Mouse (Mus musculus): Measurements from ENCODE around the gene Gli3. TPM values are rescaled to one million over a fixed set of nuclear protein-coding genes. Genes with fewer than 3 reads are reported as not detected.

Gene Gli3
- polyA plus RNA-seq, 1 experiment: 24.7 TPM

DNA sequence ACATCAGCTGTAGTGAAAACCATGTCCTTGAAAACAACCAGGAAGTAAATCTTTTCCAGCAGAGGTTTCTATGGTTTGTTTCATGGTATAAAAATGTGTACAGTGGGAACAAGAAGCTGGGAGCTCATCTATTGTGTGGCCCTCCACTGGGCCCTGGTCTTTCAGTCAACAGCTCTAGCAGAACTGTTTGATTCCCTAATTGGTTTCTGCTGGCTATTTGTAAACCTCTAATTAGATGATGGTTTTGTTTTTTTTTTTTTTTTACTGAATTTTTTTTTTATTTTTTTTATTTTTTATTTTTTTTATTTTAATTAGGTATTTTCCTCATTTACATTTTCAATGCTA lies 229.4 kb downstream of the Gli3 start:
- H3K27ac ChIP-seq (ENCODE audit: insufficient read depth, low read length): no peak overlapping the region
- no peak for TF ChIP-seq POLR2A (IDR thresholded peaks at IDR 0.05; ENCODE audit: insufficient read depth, low read length)
- TF ChIP-seq EP300 (IDR thresholded peaks at IDR 0.05; ENCODE audit: insufficient read depth, low read depth, low read length): no peak
- TF ChIP-seq CTCF (IDR thresholded peaks at IDR 0.05; ENCODE audit: low read depth, low read length): no peak
- H3K36me3 ChIP-seq (ENCODE audit: control insufficient read depth, insufficient read depth, low read length, poor library complexity, severe bottlenecking): no peaks in the 10 kb centered on the region
- no peaks in the 10 kb centered on the region for H3K9me3 ChIP-seq (replicated peaks; ENCODE audit: control insufficient read depth, insufficient read depth, low read length, poor library complexity, severe bottlenecking)
- H3K27me3 ChIP-seq (ENCODE audit: control insufficient read depth, insufficient read depth, low read length, poor library complexity, severe bottlenecking): no peaks in the 10 kb centered on the region
- no peaks in the 10 kb centered on the region for H3K4me1 ChIP-seq (ENCODE audit: control insufficient read depth, insufficient read depth, low read length)
- H3K9ac ChIP-seq (ENCODE audit: low read depth, poor library complexity, severe bottlenecking): no peak overlapping the region
- H3K4me3 ChIP-seq (ENCODE audit: low read depth, low read length): no peak overlapping the region

DNA sequence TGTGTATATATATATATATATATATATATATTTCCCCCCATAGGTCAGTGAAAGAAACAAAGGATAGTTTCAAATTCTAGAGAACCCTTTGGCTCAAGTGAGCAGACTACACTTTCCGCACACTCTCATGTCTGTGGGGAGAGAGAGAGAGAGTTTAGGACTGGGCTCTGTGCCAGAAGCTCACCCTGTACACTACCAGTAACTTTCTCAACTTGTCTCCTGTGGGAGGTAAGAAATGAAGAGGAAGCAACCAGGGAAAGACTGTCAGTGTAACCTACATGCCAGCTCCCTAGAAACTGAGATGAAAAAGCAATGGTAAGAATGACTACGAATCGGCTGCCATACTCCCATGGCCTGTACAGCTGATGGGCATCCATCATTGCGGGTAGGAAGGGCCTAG lies 235.2 kb downstream of the Gli3 start:
- Histone ChIP-seq H3K36me3 (ENCODE audit: control insufficient read depth, insufficient read depth, low read length, poor library complexity, severe bottlenecking) (no peaks in the 10 kb centered on the region), H3K27me3 (ENCODE audit: control insufficient read depth, insufficient read depth, low read length, poor library complexity, severe bottlenecking) (no peaks in the 10 kb centered on the region), H3K9ac (ENCODE audit: low read depth, poor library complexity, severe bottlenecking) (no peak overlapping the region), H3K4me1 (ENCODE audit: control insufficient read depth, insufficient read depth, low read length) (no peaks in the 10 kb centered on the region), H3K9me3 (replicated peaks; ENCODE audit: control insufficient read depth, insufficient read depth, low read length, poor library complexity, severe bottlenecking) (no peaks in the 10 kb centered on the region), H3K27ac (ENCODE audit: insufficient read depth, low read length) (no peak overlapping the region), H3K4me3 (ENCODE audit: low read depth, low read length) (no peak overlapping the region)
- TF ChIP-seq POLR2A (IDR thresholded peaks at IDR 0.05; ENCODE audit: insufficient read depth, low read length) (no peak), EP300 (IDR thresholded peaks at IDR 0.05; ENCODE audit: insufficient read depth, low read depth, low read length) (no peak), CTCF (IDR thresholded peaks at IDR 0.05; ENCODE audit: low read depth, low read length) (no peak)

DNA sequence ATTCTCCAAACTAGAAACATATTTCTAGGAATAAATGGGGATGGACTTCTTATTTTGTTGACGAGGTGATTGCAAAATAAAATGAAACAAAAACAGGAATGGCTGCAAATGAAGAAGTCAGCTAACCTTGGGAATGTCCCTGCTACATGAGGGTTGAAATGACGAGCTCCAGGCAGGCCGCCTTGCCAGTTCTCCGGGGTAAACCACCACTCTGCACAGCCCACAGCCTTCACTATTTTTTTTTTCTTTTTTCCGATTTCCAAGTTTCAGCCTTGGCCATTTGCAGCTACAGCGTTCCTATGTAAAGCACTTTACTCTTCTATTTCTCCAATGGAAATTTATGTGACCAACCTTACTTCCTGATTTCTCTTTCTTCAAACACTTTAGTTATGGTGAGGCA lies 236.1 kb downstream of the Gli3 start:
- H3K4me3 ChIP-seq (ENCODE audit: low read depth, low read length): no peak overlapping the region
- H3K9ac ChIP-seq (ENCODE audit: low read depth, poor library complexity, severe bottlenecking): no peak overlapping the region
- H3K36me3 ChIP-seq (ENCODE audit: control insufficient read depth, insufficient read depth, low read length, poor library complexity, severe bottlenecking): no peaks in the 10 kb centered on the region
- H3K27me3 ChIP-seq (ENCODE audit: control insufficient read depth, insufficient read depth, low read length, poor library complexity, severe bottlenecking): no peaks in the 10 kb centered on the region
- H3K9me3 ChIP-seq (replicated peaks; ENCODE audit: control insufficient read depth, insufficient read depth, low read length, poor library complexity, severe bottlenecking): no peaks in the 10 kb centered on the region
- H3K27ac ChIP-seq (ENCODE audit: insufficient read depth, low read length): no peak overlapping the region
- no peaks in the 10 kb centered on the region for H3K4me1 ChIP-seq (ENCODE audit: control insufficient read depth, insufficient read depth, low read length)
- TF ChIP-seq POLR2A (IDR thresholded peaks at IDR 0.05; ENCODE audit: insufficient read depth, low read length) (no peak), CTCF (IDR thresholded peaks at IDR 0.05; ENCODE audit: low read depth, low read length) (no peak)

DNA sequence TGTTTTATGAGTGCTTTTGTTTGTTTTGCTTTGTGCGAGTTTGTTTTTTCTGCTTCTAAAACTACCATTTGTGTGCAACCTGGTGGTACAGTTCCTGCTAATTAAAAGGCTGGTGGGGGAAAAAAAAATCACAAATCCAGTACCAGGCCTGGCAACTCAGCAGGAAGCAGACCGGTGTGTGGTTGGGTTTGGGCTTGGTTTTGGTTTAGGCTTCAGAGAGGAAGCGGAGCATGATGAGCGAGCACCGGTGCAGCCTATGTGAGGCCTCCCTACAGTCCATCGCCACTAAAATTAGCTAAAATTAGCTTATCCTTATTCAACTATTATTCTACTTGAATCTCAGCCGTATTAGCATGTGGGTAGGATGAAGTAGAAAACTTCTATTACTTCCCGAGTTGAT lies 241.6 kb downstream of the Gli3 start:
- Histone ChIP-seq H3K36me3 (ENCODE audit: control insufficient read depth, insufficient read depth, low read length, poor library complexity, severe bottlenecking) (no peaks in the 10 kb centered on the region), H3K27ac (ENCODE audit: insufficient read depth, low read length) (no peak overlapping the region), H3K4me1 (ENCODE audit: control insufficient read depth, insufficient read depth, low read length) (no peaks in the 10 kb centered on the region), H3K9me3 (replicated peaks; ENCODE audit: control insufficient read depth, insufficient read depth, low read length, poor library complexity, severe bottlenecking) (no peaks in the 10 kb centered on the region), H3K27me3 (ENCODE audit: control insufficient read depth, insufficient read depth, low read length, poor library complexity, severe bottlenecking) (no peaks in the 10 kb centered on the region), H3K9ac (ENCODE audit: low read depth, poor library complexity, severe bottlenecking) (no peak overlapping the region), H3K4me3 (ENCODE audit: low read depth, low read length) (no peak overlapping the region)
- no peak for TF ChIP-seq EP300 (IDR thresholded peaks at IDR 0.05; ENCODE audit: insufficient read depth, low read depth, low read length)

DNA sequence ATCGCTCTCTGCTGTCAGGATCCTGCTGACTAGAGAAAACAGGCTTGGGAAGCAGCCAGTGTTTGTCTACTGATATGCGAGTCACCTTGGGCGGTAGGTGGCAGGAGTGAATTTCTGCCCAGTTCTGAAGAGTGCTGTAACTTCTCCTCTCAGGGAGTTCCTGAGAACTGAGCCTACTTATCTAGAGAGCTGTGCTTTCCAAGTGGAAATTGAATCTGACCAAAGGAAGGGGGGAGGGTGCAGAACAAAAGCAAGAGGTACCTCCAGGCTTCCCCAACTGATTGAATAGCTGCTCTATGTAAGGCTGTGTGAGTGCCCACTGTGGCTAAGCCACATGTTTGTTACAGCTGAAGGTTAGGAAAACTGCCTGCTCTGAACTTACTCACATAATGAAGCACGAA lies 244.4 kb downstream of the Gli3 start:
- H3K4me3 ChIP-seq (ENCODE audit: low read depth, low read length): no peak overlapping the region
- H3K36me3 ChIP-seq (ENCODE audit: control insufficient read depth, insufficient read depth, low read length, poor library complexity, severe bottlenecking): no peaks in the 10 kb centered on the region
- no peak for TF ChIP-seq EP300 (IDR thresholded peaks at IDR 0.05; ENCODE audit: insufficient read depth, low read depth, low read length)
- no peak for TF ChIP-seq CTCF (IDR thresholded peaks at IDR 0.05; ENCODE audit: low read depth, low read length)
- TF ChIP-seq POLR2A (IDR thresholded peaks at IDR 0.05; ENCODE audit: insufficient read depth, low read length): no peak
- no peaks in the 10 kb centered on the region for H3K4me1 ChIP-seq (ENCODE audit: control insufficient read depth, insufficient read depth, low read length)
- H3K9ac ChIP-seq (ENCODE audit: low read depth, poor library complexity, severe bottlenecking): no peak overlapping the region
- H3K9me3 ChIP-seq (replicated peaks; ENCODE audit: control insufficient read depth, insufficient read depth, low read length, poor library complexity, severe bottlenecking): no peaks in the 10 kb centered on the region
- no peaks in the 10 kb centered on the region for H3K27me3 ChIP-seq (ENCODE audit: control insufficient read depth, insufficient read depth, low read length, poor library complexity, severe bottlenecking)
- no peak overlapping the region for H3K27ac ChIP-seq (ENCODE audit: insufficient read depth, low read length)

DNA sequence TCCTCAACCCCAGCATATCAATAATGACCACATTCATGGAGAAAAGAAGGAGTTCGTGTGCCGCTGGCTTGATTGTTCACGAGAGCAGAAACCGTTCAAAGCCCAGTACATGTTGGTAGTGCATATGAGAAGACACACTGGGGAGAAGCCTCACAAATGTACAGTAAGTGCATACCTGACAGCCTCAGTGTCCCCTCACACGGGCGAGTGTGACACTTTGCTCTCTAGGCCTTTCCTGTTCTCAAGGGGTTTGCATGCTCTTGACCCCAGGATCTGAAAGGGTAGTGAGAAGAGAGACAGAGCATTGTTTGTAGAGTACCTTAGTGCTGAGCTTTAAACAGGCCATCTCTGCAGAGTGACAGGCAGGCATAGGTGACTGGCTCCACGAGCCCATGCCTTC lies 250.5 kb downstream of the Gli3 start:
- Histone ChIP-seq H3K4me3 (ENCODE audit: low read depth, low read length) (no peak overlapping the region), H3K9ac (ENCODE audit: low read depth, poor library complexity, severe bottlenecking) (no peak overlapping the region), H3K27ac (ENCODE audit: insufficient read depth, low read length) (no peak overlapping the region), H3K9me3 (replicated peaks; ENCODE audit: control insufficient read depth, insufficient read depth, low read length, poor library complexity, severe bottlenecking) (no peaks in the 10 kb centered on the region), H3K4me1 (ENCODE audit: control insufficient read depth, insufficient read depth, low read length) (no peaks in the 10 kb centered on the region), H3K27me3 (ENCODE audit: control insufficient read depth, insufficient read depth, low read length, poor library complexity, severe bottlenecking) (no peaks in the 10 kb centered on the region), H3K36me3 (ENCODE audit: control insufficient read depth, insufficient read depth, low read length, poor library complexity, severe bottlenecking) (no peaks in the 10 kb centered on the region; the same call in 1 of the 2 replicates)
- TF ChIP-seq EP300 (IDR thresholded peaks at IDR 0.05; ENCODE audit: insufficient read depth, low read depth, low read length) (no peak), CTCF (IDR thresholded peaks at IDR 0.05; ENCODE audit: low read depth, low read length) (no peak), POLR2A (IDR thresholded peaks at IDR 0.05; ENCODE audit: insufficient read depth, low read length) (no peak)
